Mouse (Mus musculus) liver, embryonic 11.5 days (tissue): ENCODE measurements around the gene Thra. TPM values are rescaled to one million over a fixed set of nuclear protein-coding genes. Genes with fewer than 3 reads are reported as not detected.

Source experiments
- ATAC-seq: fragments of 200-750 bp; cut with Nextera tagmentation; replicated peaks from 2 replicates; pipeline ENCODE4 v1.8.0; 2017; ENCODE audit warnings: moderate number of reproducible peaks, mild to moderate bottlenecking, moderate TSS enrichment, moderate library complexity; ENCODE audit not compliant: low FRiP score
- DNase-seq: peaks from one replicate; pipeline ENCODE4 v3.0.0-alpha.2; 2017; ENCODE audit warnings: low spot score
- H3K27ac ChIP-seq: fragments of 300-500 bp; sonication (generic); 2 replicates; pipeline ENCODE4 v1.5.1; 2014; ENCODE audit warnings: mild to moderate bottlenecking, low read depth, low read length, control low read depth
- H3K27me3 ChIP-seq: fragments of 300-500 bp; sonication (generic); replicated peaks from 2 replicates; pipeline ENCODE4 v1.6.1; 2014; ENCODE audit warnings: low read length, mixed read lengths; ENCODE audit not compliant: control insufficient read depth, insufficient read depth
- H3K36me3 ChIP-seq: fragments of 300-500 bp; sonication (generic); 2 replicates; pipeline ENCODE4 v1.6.1; 2014; ENCODE audit warnings: mild to moderate bottlenecking, low read length, moderate library complexity, mixed read lengths; ENCODE audit not compliant: control insufficient read depth, insufficient read depth
- H3K4me1 ChIP-seq: fragments of 300-500 bp; sonication (generic); replicated peaks from 2 replicates; pipeline ENCODE4 v1.6.1; 2014; ENCODE audit warnings: low read length, mixed read lengths; ENCODE audit not compliant: control insufficient read depth, insufficient read depth
- H3K4me2 ChIP-seq: fragments of 300-500 bp; sonication (generic); 2 replicates; pipeline ENCODE4 v1.6.1; 2014; ENCODE audit warnings: mild to moderate bottlenecking, control low read depth, moderate library complexity
- H3K4me3 ChIP-seq: fragments of 300-500 bp; sonication (generic); 2 replicates; pipeline ENCODE4 v1.5.1; 2014; ENCODE audit warnings: low read depth, low read length, control low read depth
- H3K9ac ChIP-seq: fragments of 300-500 bp; sonication (generic); 2 replicates; pipeline ENCODE4 v1.6.1; 2014; ENCODE audit warnings: low read depth, low read length, control low read depth
- H3K9me3 ChIP-seq: fragments of 300-500 bp; sonication (generic); 2 replicates; pipeline ENCODE4 v1.6.1; 2016; ENCODE audit warnings: low read length, inconsistent platforms, mixed read lengths; ENCODE audit not compliant: control insufficient read depth
- WGBS: fragments of 180-500 bp; shearing (Covaris S2); extraction: QIAGEN DNeasy Blood & Tissue Kit; methylation state at CpG from one replicate; pipeline ENCODE4 v1.1.7; 2014; 5-methylcytosine and 5-hydroxymethylcytosine counted together
- polyA plus RNA-seq: library from polyadenylated mRNA; unstranded; fragments of >200 nt; fragmentation: Nextera tagmentation; extraction: Ambion mirVana; gene quantifications from 2 replicates; pipeline ENCODE4 v1.2.1, GENCODE M21; 2014

Thra gene
- polyA plus RNA-seq, 1 experiment from 2014 or later, result 31.6 TPM

DNA sequence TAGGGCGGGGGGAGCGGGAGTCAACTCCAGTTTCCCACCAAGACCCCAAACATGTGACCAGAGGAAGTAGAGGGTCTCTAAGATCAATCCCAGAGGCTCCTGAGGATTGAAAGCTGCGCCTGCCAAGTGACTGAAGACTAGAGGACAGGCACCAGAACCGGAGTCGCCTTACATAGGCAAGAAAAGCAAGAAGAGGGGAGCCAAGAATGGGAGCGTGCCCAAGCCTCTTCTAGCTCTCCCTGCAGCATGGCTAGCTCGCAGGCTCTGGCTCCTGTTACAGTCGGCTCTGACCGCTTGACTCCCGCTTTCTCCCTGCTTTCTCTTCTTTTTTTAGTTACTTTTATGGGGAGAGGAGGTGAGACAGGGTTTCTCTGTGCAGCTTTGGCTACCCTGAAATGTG lies 44.8 kb downstream of the Thra start:
- H3K27ac ChIP-seq, result peak overlapping the region; percentile 59; the same call in 1 of the 2 replicates
- peak overlapping the region; percentile 53; the same call in 1 of the 2 replicates for H3K4me2 ChIP-seq
- ATAC-seq (no peak), DNase-seq (no peak)
- no peak overlapping the region for H3K9ac ChIP-seq
- 65% methylated on average over 10 of the region's 10 CpGs for WGBS
- no peaks in the 10 kb centered on the region for H3K27me3 ChIP-seq
- H3K4me3 ChIP-seq, result no peak overlapping the region
- peaks cover 65% of the 10 kb centered on the region for H3K4me1 ChIP-seq
- no peaks in the 10 kb centered on the region for H3K9me3 ChIP-seq
- no peaks in the 10 kb centered on the region for H3K36me3 ChIP-seq

DNA sequence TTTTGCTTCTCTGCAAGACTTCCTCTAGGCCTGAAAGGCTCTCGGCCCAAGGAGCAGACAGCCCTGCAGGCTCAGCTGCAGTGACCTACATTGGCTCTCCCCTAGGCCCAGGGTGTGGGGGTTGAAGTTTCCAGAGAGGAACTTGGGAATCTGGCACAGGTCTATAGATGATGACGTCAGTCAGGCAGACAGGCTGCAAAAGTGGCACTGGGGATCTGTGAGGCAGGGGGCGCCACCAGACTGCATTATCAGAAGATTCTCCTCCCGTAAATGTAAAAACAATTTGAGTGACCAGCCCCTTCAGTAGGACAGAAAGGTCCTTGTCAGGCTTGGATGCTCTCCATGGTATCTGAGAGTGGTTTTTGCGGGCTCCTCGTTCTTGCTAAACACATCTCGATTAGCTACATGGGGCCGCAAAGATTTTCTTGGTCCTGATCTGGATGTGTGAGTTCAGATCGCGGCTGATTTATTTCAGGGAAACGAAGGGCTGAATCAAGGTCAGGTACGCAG lies 45.4 kb downstream of the Thra start:
- Histone ChIP-seq H3K4me2 (peak overlapping the region; percentile 53), H3K36me3 (no peaks in the 10 kb centered on the region), H3K27ac (peak overlapping the region; percentile 59), H3K9me3 (no peaks in the 10 kb centered on the region), H3K27me3 (no peaks in the 10 kb centered on the region), H3K9ac (no peak overlapping the region), H3K4me1 (peaks cover 65% of the 10 kb centered on the region), H3K4me3 (0 out of 2 replicates have a peak overlapping the region, but pooled peaks have one; percentile 3)
- ATAC-seq (no peak), DNase-seq (no peak)
- WGBS, result 6% methylated on average over 12 of the region's 12 CpGs

DNA sequence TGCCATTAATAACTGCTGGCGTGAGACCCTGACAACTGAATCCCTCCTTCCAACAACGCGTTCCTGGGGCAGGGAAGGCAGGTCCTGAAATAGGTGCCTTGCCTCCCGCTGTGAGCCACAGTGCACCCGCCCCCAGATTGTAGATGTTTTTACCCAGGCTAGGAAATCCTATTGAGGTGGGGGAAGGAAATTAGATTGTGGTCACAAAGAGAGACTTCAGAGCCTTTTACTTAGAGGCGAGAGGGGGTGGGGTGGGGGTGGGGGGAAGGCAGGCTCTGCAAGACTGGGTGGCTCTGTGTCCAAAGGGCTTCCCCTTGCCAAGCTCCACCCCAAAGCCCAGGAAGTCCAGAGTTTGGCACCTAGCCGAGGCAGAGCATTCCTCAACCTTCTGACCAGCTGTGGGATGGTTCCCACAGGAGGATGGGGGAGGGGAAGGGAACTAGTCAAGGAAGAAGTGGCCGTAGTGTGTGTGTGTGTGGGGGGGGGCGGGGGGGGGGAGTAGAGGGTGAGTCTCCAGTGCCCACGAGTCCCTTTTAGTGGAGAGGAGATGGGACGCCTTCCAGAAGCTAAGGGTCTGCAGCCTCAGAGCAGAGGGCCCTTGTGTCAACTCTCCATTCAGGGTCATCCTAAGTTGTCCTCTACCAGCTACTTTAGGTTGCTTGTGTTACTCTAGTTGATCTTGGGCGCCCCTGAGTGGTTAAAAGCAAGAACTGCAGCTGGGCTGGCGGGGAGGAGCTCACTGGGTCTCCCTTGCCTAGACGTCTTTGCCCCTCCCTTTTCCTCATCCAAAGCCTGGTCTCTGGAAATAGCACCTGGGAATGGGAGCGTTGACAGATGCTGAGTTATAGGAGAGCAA lies 46.1 kb downstream of the Thra start:
- no peaks in the 10 kb centered on the region for H3K36me3 ChIP-seq
- 0 out of 2 replicates have a peak overlapping the region, but pooled peaks have one; percentile 3 for H3K4me3 ChIP-seq
- peaks cover 63% of the 10 kb centered on the region for H3K4me1 ChIP-seq
- peak overlapping the region; percentile 53 for H3K4me2 ChIP-seq
- 3% methylated on average over 14 of the region's 15 CpGs for WGBS
- H3K27me3 ChIP-seq, result no peaks in the 10 kb centered on the region
- DNase-seq, result peak; percentile 85
- peak overlapping the region; percentile 59 for H3K27ac ChIP-seq
- H3K9me3 ChIP-seq, result no peaks in the 10 kb centered on the region
- peak; percentile 32 for ATAC-seq
- H3K9ac ChIP-seq, result peak overlapping the region; percentile 26

DNA sequence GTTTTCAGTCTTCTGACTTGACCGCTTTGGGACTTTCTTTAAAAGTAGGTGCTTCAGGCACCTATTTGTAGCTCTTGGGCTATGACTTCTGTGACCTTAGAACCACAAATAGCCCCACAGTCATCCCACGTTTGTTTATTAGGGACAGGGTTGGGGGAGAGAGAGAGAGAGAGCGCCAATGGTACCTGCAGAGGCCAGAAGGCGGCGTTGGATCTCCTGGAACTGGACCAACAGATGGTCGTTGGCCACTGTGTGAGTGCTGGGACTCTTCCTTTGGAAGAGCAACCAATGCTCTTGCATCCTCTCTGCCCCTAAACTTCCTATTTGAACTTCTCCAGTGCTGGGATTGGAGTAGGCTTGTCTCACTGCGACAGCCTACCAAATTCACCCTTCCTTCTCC lies 46.8 kb downstream of the Thra start:
- H3K27me3 ChIP-seq, result no peaks in the 10 kb centered on the region
- no peak overlapping the region for H3K4me3 ChIP-seq
- peaks cover 62% of the 10 kb centered on the region for H3K4me1 ChIP-seq
- no peak overlapping the region; the same call in 1 of the 2 replicates for H3K9ac ChIP-seq
- H3K9me3 ChIP-seq, result no peaks in the 10 kb centered on the region
- peak overlapping the region; percentile 59 for H3K27ac ChIP-seq
- no peaks in the 10 kb centered on the region for H3K36me3 ChIP-seq
- 39% methylated on average over 7 of the region's 7 CpGs for WGBS
- H3K4me2 ChIP-seq, result peak overlapping the region; percentile 53
- no peak for ATAC-seq
- DNase-seq, result peak; percentile 33

DNA sequence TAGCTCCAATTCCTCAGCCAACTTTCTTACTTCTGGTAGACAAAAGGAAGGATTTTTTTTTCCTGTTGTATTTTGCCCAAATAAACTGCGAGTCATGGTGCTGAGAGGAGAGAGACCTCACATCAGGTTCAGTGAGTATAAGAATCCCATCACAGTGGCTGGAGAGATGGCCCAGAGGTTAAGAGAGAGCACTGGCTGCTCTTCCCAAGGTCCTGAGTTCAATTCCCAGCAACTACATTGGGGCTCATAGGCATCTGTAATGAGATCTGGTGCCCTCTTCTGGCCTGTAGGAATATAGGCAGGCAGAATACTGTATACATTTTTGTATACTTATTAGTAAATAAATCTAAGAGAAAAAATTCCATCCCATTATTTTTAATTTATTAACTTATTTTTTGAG lies 47.3 kb downstream of the Thra start:
- H3K4me2 ChIP-seq, result no peak overlapping the region
- peaks cover 57% of the 10 kb centered on the region for H3K4me1 ChIP-seq

DNA sequence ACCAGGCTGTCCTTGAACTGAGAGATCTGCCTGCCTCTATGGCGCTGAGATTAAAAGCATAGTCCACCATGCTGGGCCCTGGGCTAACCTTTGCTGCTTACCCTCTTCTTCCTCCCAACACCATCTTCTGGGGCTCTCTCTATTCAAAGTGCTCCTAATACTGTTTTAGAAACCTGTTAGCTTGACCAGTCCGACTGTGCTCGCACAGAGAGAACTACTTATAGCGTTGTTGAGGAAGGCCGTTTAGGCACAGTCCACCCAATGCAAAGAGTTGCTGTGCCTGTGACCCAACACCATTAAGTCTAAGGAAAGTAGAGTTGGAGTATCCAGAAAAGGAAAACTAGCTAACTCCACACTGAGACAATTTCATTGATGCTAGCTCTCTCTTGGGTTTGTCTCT lies 47.7 kb downstream of the Thra start:
- peak overlapping the region; percentile 94 for H3K4me2 ChIP-seq
- 91% methylated on average over 5 of the region's 5 CpGs for WGBS
- H3K27ac ChIP-seq, result peak overlapping the region; percentile 44
- no peak for DNase-seq
- peaks cover 52% of the 10 kb centered on the region for H3K4me1 ChIP-seq
- no peaks in the 10 kb centered on the region for H3K9me3 ChIP-seq
- no peak overlapping the region for H3K9ac ChIP-seq
- H3K36me3 ChIP-seq, result no peaks in the 10 kb centered on the region
- H3K4me3 ChIP-seq, result no peak overlapping the region; the same call in 1 of the 2 replicates
- H3K27me3 ChIP-seq, result no peaks in the 10 kb centered on the region
- ATAC-seq, result no peak

More for the DNA sequence above, 47.3 kb downstream of the Thra start:
- Histone ChIP-seq H3K4me3 (no peak overlapping the region), H3K27me3 (no peaks in the 10 kb centered on the region), H3K27ac (no peak overlapping the region), H3K9ac (no peak overlapping the region), H3K9me3 (no peaks in the 10 kb centered on the region), H3K36me3 (no peaks in the 10 kb centered on the region)
- no peak for DNase-seq
- no peak for ATAC-seq
- 93% methylated on average over 1 of the region's 1 CpGs for WGBS

DNA sequence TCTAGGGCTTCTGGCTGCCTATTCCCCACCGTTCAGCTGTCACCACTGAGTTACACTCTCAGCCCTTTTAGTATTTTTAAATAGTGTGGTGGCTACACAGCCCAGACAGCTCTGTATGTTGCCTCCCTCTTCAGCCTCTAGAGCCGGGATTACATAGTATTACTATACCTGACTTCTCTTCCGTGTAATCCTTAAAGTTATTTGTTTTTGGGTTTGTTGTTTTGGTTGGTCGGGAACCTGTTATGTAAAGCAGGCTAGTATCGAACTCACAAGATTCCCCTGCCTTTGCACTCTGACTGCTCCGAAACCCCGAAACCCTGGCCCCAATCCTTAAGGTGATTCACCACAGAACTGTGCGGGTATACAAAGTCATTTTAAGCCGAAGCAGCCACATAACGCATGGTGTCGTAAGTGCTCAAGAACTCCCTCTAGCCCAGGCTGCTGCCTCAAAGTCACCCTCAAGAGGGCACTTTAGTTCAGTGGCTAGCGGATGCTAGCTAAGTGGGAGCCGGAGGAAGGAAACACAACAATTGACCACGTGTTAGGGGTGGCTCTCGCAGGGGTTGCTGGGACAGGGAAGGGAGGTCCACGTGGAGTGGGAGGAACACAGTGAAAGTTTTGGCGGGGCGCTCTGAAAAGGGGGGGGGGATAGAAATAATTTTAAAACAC lies 48.2 kb downstream of the Thra start:
- Histone ChIP-seq H3K9me3 (no peaks in the 10 kb centered on the region), H3K4me1 (peaks cover 51% of the 10 kb centered on the region), H3K4me3 (peak overlapping the region; percentile 63), H3K27me3 (no peaks in the 10 kb centered on the region), H3K4me2 (peak overlapping the region; percentile 94), H3K9ac (peak overlapping the region; percentile 77), H3K27ac (peak overlapping the region; percentile 73), H3K36me3 (no peaks in the 10 kb centered on the region)
- ATAC-seq (peak; percentile 89), DNase-seq (peak; percentile 79)
- 12% methylated on average over 18 of the region's 18 CpGs for WGBS

DNA sequence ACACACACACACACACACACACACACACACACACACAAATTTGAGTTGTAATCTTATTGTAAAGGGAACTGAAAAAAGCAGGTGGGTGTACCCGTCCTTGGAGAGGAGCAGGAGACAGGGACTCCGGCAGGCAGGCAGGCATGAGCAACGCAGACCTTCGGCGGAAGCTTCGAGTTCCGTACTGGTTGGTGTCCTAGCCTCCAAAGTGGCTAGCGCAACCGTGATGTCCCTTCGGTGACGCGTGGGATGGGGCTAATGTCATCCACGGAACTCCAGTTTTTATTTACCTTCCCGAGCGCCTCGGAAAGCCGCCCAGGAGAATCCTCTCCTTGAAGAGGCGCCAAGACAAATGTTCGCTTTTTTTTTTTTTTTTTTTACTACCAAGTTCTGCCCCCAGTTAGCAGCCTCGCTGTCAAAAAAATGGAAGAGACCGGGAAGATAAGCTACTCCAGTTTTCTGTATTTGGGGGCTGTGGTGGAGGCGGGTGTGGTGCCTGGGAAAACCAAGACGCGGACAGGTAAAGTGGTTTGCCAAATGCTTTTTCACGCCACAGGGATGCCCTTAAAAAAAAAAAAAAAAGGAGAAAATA lies 48.9 kb downstream of the Thra start:
- DNase-seq (no peak), ATAC-seq (peak; percentile 30; the same call in 1 of the 2 replicates)
- H3K36me3 ChIP-seq, result no peaks in the 10 kb centered on the region
- 2% methylated on average over 25 of the region's 25 CpGs for WGBS
- no peaks in the 10 kb centered on the region for H3K27me3 ChIP-seq
- H3K9me3 ChIP-seq, result no peaks in the 10 kb centered on the region
- H3K27ac ChIP-seq, result peak overlapping the region; percentile 73
- peak overlapping the region; percentile 77 for H3K9ac ChIP-seq
- peak overlapping the region; percentile 94 for H3K4me2 ChIP-seq
- peaks cover 50% of the 10 kb centered on the region for H3K4me1 ChIP-seq
- peak overlapping the region; percentile 63 for H3K4me3 ChIP-seq
